Mouse (Mus musculus) embryonic facial prominence, embryonic 11.5 days (tissue): ENCODE data around the gene Hand1. TPM values are rescaled to one million over a fixed set of nuclear protein-coding genes. Genes with fewer than 3 reads are reported as not detected.
"Not testable (repeated sequence)": the region's sequence is repeated elsewhere in the genome, so short reads cannot be mapped to it uniquely, and the experiment has no call there.

ENCODE experiments used
- ATAC-seq: fragments of 200-750 bp; cut with Nextera tagmentation; replicated peaks from 2 replicates; pipeline ENCODE4 v1.8.0; 2017; ENCODE audit warnings: low read depth; ENCODE audit not compliant: insufficient number of reproducible peaks, low FRiP score, low TSS enrichment
- DNase-seq: peaks from one replicate; pipeline ENCODE4 v3.0.0-alpha.2; 2015; ENCODE audit warnings: low spot score
- H3K27ac ChIP-seq: fragments of 300-500 bp; sonication (generic); replicated peaks from 2 replicates; pipeline ENCODE4 v1.5.1; 2014; ENCODE audit warnings: mild to moderate bottlenecking, low read depth, low read length, control low read depth
- H3K27me3 ChIP-seq: fragments of 300-500 bp; sonication (generic); 2 replicates; pipeline ENCODE4 v1.6.1; 2014; ENCODE audit warnings: mild to moderate bottlenecking, low read length, moderate library complexity, mixed read lengths; ENCODE audit not compliant: control insufficient read depth, insufficient read depth
- H3K36me3 ChIP-seq: fragments of 300-500 bp; sonication (generic); replicated peaks from 2 replicates; pipeline ENCODE4 v1.6.1; 2014; ENCODE audit warnings: low read depth, mild to moderate bottlenecking, low read length, moderate library complexity, mixed read lengths; ENCODE audit not compliant: control insufficient read depth, insufficient read depth
- H3K4me1 ChIP-seq: fragments of 300-500 bp; sonication (generic); 2 replicates; pipeline ENCODE4 v1.6.1; 2014; ENCODE audit warnings: low read length, mixed read lengths; ENCODE audit not compliant: control insufficient read depth, insufficient read depth
- H3K4me2 ChIP-seq: fragments of 300-500 bp; sonication (generic); 2 replicates; pipeline ENCODE4 v1.6.1; 2014; ENCODE audit warnings: low read depth, mild to moderate bottlenecking, control low read depth, low read length, moderate library complexity
- H3K4me3 ChIP-seq: fragments of 300-500 bp; sonication (generic); 2 replicates; pipeline ENCODE4 v1.5.1; 2014; ENCODE audit warnings: low read depth, low read length, control low read depth
- H3K9ac ChIP-seq: fragments of 300-500 bp; sonication (generic); replicated peaks from 2 replicates; pipeline ENCODE4 v1.6.1; 2014; ENCODE audit warnings: mild to moderate bottlenecking, control low read depth, low read length
- H3K9me3 ChIP-seq: fragments of 300-500 bp; sonication (generic); replicated peaks from 2 replicates; pipeline ENCODE4 v1.6.1; 2016; ENCODE audit warnings: mild to moderate bottlenecking, low read length, inconsistent platforms, mixed read lengths; ENCODE audit not compliant: control insufficient read depth
- WGBS: fragments of 180-500 bp; shearing (Covaris S2); extraction: QIAGEN DNeasy Blood & Tissue Kit; methylation state at CpG from one replicate; pipeline ENCODE4 v1.1.7; 2014; 5-methylcytosine and 5-hydroxymethylcytosine counted together
- polyA plus RNA-seq: library from polyadenylated mRNA; unstranded; fragments of >200 nt; fragmentation: Nextera tagmentation; extraction: Ambion mirVana; gene quantifications from 2 replicates; pipeline ENCODE4 v1.2.1, GENCODE M21; 2014

Hand1 gene
- polyA plus RNA-seq, 1 experiment from 2014 or later: 8.2 TPM

DNA sequence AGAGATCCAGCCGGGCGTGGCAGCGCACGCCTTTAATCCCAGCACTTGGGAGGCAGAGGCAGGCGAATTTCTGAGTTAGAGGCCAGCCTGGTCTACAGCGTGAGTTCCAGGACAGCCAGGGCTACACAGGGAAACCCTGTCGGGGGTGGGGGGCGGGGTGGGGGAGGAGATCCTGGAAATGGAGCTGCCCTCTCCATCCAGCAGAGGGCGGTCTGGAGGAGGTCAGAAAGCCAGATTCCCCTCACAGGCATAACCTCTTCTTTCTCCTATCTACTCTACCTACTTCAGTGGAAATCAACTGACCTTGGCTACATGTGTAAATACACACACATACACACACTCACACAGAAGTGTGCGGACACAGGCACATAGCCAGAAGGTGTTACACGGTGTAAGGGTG, 7.4 kb downstream of the Hand1 start:
- H3K36me3 ChIP-seq, ATAC-seq, H3K27ac ChIP-seq, H3K4me1 ChIP-seq, H3K9ac ChIP-seq, H3K4me3 ChIP-seq, H3K9me3 ChIP-seq, H3K4me2 ChIP-seq, DNase-seq: not testable (repeated sequence)
- WGBS: 44% methylated on average over 10 of the region's 11 CpGs
- peaks cover 27% of the 10 kb centered on the region for H3K27me3 ChIP-seq

DNA sequence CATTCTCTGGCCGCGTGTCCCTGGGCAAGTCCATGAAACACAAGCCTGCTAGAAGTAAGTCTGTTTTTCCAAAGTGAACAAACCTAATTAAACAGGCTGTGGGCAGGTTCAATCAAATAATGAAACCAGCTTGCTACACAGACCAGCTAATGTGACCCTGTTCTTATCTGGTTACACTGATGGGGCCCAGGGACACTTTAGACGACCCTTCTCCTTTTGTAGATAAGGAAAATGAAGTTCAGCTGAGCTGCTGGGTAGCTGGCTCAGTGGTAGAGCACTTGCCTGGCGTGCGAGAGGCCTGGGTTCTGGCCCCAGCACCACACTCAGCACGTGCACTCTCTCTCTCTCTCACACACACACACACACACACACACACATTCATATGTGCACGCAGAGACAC, 8.9 kb downstream of the Hand1 start:
- peaks cover 18% of the 10 kb centered on the region for H3K27me3 ChIP-seq
- DNase-seq (no peak), ATAC-seq (no peak)
- no peak overlapping the region for H3K9ac ChIP-seq
- H3K9me3 ChIP-seq: no peaks in the 10 kb centered on the region
- no peak overlapping the region for H3K27ac ChIP-seq
- H3K4me1 ChIP-seq: no peaks in the 10 kb centered on the region
- WGBS: 69% methylated on average over 7 of the region's 7 CpGs
- H3K4me2 ChIP-seq: no peak overlapping the region
- no peak overlapping the region for H3K4me3 ChIP-seq
- no peaks in the 10 kb centered on the region for H3K36me3 ChIP-seq

DNA sequence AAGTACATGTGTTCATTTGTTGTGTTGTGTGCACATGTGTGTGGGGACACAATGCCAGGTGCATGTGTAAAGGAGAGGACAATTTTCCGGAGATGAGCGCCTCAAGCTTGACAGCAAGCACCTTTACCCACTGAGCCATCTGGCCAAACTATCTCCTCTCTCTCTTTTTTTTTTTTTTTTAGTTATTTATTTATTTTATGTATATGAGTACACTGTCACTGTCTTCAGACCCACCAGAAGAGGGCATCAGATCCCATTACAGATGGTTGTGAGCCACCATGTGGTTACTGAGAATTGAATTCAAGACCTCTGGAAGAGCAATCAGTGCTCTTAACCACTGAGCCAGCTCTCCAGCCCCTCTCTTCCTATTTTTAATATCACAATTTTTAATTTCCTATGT, 9.5 kb downstream of the Hand1 start:
- H3K36me3 ChIP-seq, ATAC-seq, H3K9me3 ChIP-seq, H3K4me3 ChIP-seq, H3K9ac ChIP-seq, H3K4me2 ChIP-seq, DNase-seq, H3K4me1 ChIP-seq, H3K27ac ChIP-seq: not testable (repeated sequence)
- H3K27me3 ChIP-seq: peaks cover 14% of the 10 kb centered on the region
- WGBS: 88% methylated on average over 2 of the region's 2 CpGs

DNA sequence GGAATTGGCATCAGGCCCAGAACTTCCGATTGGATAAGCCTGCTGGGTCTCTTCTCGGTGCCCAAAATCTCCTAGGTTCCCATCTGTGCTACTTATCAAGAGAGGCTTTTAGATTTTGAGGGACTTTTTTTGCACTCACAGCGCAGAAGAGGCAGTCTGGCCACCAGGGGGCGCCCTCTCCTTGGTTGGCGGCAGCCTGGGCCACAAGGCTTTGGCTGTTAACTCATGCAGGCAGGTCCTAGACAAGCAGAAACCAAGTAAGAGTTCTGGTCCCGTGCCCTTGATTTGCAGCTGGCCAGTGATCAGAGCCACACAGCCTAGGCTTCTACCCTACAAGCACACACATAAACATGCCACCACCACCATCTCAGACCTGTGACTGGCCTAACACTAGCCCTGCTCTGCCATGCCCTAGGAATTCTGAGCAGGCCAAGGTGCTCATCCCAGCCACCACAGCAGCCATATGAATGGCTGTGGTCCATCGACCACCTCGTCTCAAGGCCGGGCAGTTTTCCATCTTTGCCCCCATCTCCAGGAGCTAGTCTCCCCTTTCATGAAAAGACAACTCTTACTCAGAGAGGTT, 12.5 kb downstream of the Hand1 start:
- Histone ChIP-seq H3K4me1 (no peaks in the 10 kb centered on the region), H3K36me3 (no peaks in the 10 kb centered on the region), H3K9ac (no peak overlapping the region), H3K27ac (no peak overlapping the region), H3K9me3 (no peaks in the 10 kb centered on the region), H3K4me3 (no peak overlapping the region), H3K27me3 (no peaks in the 10 kb centered on the region), H3K4me2 (no peak overlapping the region)
- ATAC-seq (peak; percentile 37; the same call in 1 of the 2 replicates), DNase-seq (peak; percentile 84)
- WGBS: 29% methylated on average over 9 of the region's 9 CpGs

DNA sequence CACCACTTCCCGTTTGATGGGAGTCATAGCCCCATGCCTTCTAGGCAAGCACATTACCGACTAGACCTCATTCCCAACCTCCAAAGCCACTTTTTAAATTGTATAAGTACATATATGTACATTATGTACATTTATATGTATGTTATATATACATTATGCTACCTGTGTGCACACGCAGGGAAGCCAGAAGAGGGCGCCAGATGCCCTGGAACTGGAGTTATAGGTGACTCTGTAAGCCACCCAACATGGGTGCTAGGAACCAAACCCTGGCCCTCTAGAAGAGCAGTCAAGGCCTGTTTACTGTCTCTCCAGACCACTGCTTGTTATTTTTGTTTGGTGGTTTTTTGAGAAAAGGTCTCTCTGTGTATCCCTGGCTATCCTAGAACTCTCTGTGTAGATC, 14.4 kb downstream of the Hand1 start:
- no peak for DNase-seq
- H3K27me3 ChIP-seq: no peaks in the 10 kb centered on the region
- no peak overlapping the region for H3K27ac ChIP-seq
- H3K36me3 ChIP-seq: no peaks in the 10 kb centered on the region
- H3K4me3 ChIP-seq: no peak overlapping the region
- H3K4me2 ChIP-seq: no peak overlapping the region
- no peak for ATAC-seq
- 85% methylated on average over 4 of the region's 4 CpGs for WGBS
- H3K4me1 ChIP-seq: no peaks in the 10 kb centered on the region
- H3K9me3 ChIP-seq: no peaks in the 10 kb centered on the region
- no peak overlapping the region for H3K9ac ChIP-seq

DNA sequence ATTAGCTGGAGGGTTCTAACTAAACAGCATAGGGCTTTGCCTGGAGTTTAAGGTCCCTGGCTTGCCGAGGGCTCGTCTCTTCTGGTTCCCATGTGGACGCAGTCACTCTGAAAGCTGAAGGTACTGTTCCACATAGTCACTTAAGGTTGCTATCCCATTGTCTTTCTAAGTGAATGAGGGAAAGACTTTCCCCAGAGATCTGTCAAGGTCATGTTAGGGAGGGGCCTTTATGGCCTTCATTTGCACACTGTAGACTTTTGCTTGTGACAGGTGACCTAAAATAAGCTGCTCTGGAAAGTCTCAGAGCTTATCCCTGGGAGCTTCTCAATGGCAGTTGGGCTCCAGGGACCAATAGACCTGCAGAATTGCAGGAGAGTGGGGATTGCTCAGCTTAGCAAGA, 19.0 kb downstream of the Hand1 start:
- H3K9ac ChIP-seq: no peak overlapping the region
- no peak overlapping the region for H3K4me2 ChIP-seq
- H3K36me3 ChIP-seq: peaks cover 9% of the 10 kb centered on the region
- H3K27ac ChIP-seq: no peak overlapping the region
- 93% methylated on average over 3 of the region's 3 CpGs for WGBS
- H3K9me3 ChIP-seq: no peaks in the 10 kb centered on the region
- no peaks in the 10 kb centered on the region for H3K4me1 ChIP-seq
- ATAC-seq (no peak), DNase-seq (no peak)
- H3K4me3 ChIP-seq: no peak overlapping the region
- H3K27me3 ChIP-seq: no peaks in the 10 kb centered on the region

DNA sequence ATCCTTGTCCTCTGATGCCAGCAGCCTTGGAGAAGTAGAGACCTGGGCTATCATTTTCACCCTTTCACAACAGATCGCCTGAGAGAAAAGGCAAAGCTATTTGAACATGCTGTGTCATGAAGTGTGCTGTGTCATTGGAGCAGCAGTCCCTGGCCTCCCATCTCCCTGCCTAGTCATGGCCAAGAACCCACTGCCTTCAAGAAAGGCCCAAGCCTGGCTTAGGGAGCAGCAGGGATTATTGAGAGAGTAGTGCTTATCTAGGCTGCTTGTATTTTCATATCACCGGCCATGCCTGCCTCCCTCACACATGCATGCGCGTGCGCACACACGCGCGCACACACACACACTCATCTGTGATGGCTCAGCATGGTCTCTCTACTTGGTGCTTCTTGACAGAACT, 20.4 kb downstream of the Hand1 start:
- Histone ChIP-seq H3K27ac (no peak overlapping the region), H3K9me3 (no peaks in the 10 kb centered on the region), H3K4me2 (no peak overlapping the region), H3K9ac (no peak overlapping the region), H3K27me3 (no peaks in the 10 kb centered on the region), H3K4me1 (no peaks in the 10 kb centered on the region), H3K36me3 (peaks cover 9% of the 10 kb centered on the region), H3K4me3 (no peak overlapping the region)
- 94% methylated on average over 8 of the region's 8 CpGs for WGBS
- DNase-seq (no peak), ATAC-seq (no peak)

DNA sequence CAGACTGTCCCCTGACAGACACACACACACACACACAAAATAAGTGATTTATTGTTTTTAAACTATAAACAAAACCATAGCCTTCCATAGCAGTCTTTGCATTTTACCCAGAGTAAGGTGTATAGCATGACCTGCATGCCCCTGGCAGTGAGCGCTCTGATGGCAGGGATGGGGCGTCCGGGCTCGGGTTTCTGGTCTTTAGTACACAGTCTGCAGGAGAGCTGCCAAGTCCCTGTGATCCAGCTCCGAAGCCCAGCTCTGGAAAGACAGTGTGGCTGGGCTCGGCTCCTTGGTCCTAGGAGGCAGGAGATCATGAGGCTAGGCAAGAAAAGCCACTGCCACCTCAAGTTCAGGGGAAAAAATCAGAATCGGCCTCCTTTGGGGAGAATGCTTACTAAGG, 21.6 kb downstream of the Hand1 start:
- Histone ChIP-seq H3K36me3 (peaks cover 9% of the 10 kb centered on the region), H3K9ac (no peak overlapping the region), H3K9me3 (no peaks in the 10 kb centered on the region), H3K27ac (no peak overlapping the region), H3K4me3 (no peak overlapping the region), H3K27me3 (no peaks in the 10 kb centered on the region), H3K4me1 (no peaks in the 10 kb centered on the region), H3K4me2 (no peak overlapping the region)
- WGBS: 92% methylated on average over 7 of the region's 7 CpGs
- DNase-seq (no peak), ATAC-seq (no peak)
